Mouse (Mus musculus) midbrain, postnatal 0 days (tissue): ENCODE data around the gene Lbhd1. TPM values are rescaled to one million over a fixed set of nuclear protein-coding genes. Genes with fewer than 3 reads are reported as not detected.

Experiments
- ATAC-seq: fragments of 200-750 bp; cut with Nextera tagmentation; 2 replicates; pipeline ENCODE4 v1.8.0; 2017; ENCODE audit warnings: moderate number of reproducible peaks, mild to moderate bottlenecking, moderate TSS enrichment, moderate library complexity; ENCODE audit not compliant: low FRiP score
- DNase-seq: peaks from one replicate; pipeline ENCODE4 v3.0.0-alpha.2; 2015; ENCODE audit warnings: low spot score
- H3K27ac ChIP-seq: fragments of 300-500 bp; sonication (generic); 2 replicates; pipeline ENCODE4 v1.5.1; 2014; ENCODE audit warnings: low read depth, mild to moderate bottlenecking, low read length, mixed read lengths
- H3K27me3 ChIP-seq: fragments of 300-500 bp; sonication (generic); 2 replicates; pipeline ENCODE4 v1.6.1; 2014; ENCODE audit warnings: low read length, control low read depth, mixed read lengths; ENCODE audit not compliant: insufficient read depth
- H3K36me3 ChIP-seq: fragments of 300-500 bp; sonication (generic); 2 replicates; pipeline ENCODE4 v1.6.1; 2014; ENCODE audit warnings: low read length, control low read depth, mixed read lengths; ENCODE audit not compliant: insufficient read depth
- H3K4me1 ChIP-seq: fragments of 300-500 bp; sonication (generic); 2 replicates; pipeline ENCODE4 v1.6.1; 2014; ENCODE audit warnings: mild to moderate bottlenecking, control low read depth, antibody characterized with exemption, low read length, mixed read lengths; ENCODE audit not compliant: insufficient read depth
- H3K4me2 ChIP-seq: fragments of 300-500 bp; sonication (generic); 2 replicates; pipeline ENCODE4 v1.6.1; 2014; ENCODE audit warnings: low read depth, mild to moderate bottlenecking, low read length, mixed read lengths; ENCODE audit not compliant: poor library complexity, severe bottlenecking
- H3K4me3 ChIP-seq: fragments of 300-500 bp; sonication (generic); 2 replicates; pipeline ENCODE4 v1.5.1; 2014; ENCODE audit warnings: low read depth, mild to moderate bottlenecking, low read length, moderate library complexity
- H3K9ac ChIP-seq: fragments of 300-500 bp; sonication (generic); replicated peaks from 2 replicates; pipeline ENCODE4 v1.6.1; 2014; ENCODE audit warnings: mild to moderate bottlenecking, low read length, moderate library complexity, mixed read lengths; ENCODE audit not compliant: poor library complexity, severe bottlenecking
- H3K9me3 ChIP-seq: fragments of 300-500 bp; sonication (generic); 2 replicates; pipeline ENCODE4 v1.6.1; 2016; ENCODE audit warnings: low read length, control low read depth
- CTCF ChIP-seq: IDR thresholded peaks from 2 replicates; pipeline ENCODE4 v1.5.1; 2016; ENCODE audit warnings: antibody characterized with exemption, mild to moderate bottlenecking
- WGBS: fragments of 180-500 bp; shearing (Covaris S2); extraction: QIAGEN DNeasy Blood & Tissue Kit; methylation state at CpG from one replicate; pipeline ENCODE4 v1.1.7; 2014; 5-methylcytosine and 5-hydroxymethylcytosine counted together
- polyA plus RNA-seq: library from polyadenylated mRNA; unstranded; fragments of >200 nt; fragmentation: Nextera tagmentation; extraction: Ambion mirVana; gene quantifications from 2 replicates; pipeline ENCODE4 v1.2.1, GENCODE M21; 2015
- total RNA-seq: library from RNA; depleted of rRNA; stranded (reverse); fragments of >200 nt; gene quantifications from 2 replicates; pipeline ENCODE4 v1.2.3, GENCODE M21; 2014

Lbhd1 gene
- total and polyA plus RNA-seq, 2 experiments from 2014 or later = 6.6 to 20.6 TPM

GRCm38 (mm10) chr19:8839908-8840791 lies 43.4 kb upstream of the Lbhd1 start:
- Histone ChIP-seq H3K9ac (peak overlapping the region; percentile 87), H3K27ac (peak overlapping the region; percentile 96), H3K27me3 (no peaks in the 10 kb centered on the region), H3K4me2 (peak overlapping the region; percentile 85), H3K4me3 (peak overlapping the region; percentile 68), H3K9me3 (no peaks in the 10 kb centered on the region), H3K4me1 (peaks cover 9% of the 10 kb centered on the region), H3K36me3 (peaks cover 6% of the 10 kb centered on the region; the same call in 1 of the 2 replicates)
- 10% methylated on average over 28 of the region's 29 CpGs for WGBS
- DNase-seq (peak; percentile 76), ATAC-seq (peak; percentile 21)
- TF ChIP-seq CTCF = peak; percentile 6; the same call in 1 of the 2 replicates

GRCm38 (mm10) chr19:8841012-8841411 lies 42.5 kb upstream of the Lbhd1 start:
- no peak for ATAC-seq
- H3K27ac ChIP-seq = no peak overlapping the region
- WGBS = 92% methylated on average over 7 of the region's 7 CpGs

DNA sequence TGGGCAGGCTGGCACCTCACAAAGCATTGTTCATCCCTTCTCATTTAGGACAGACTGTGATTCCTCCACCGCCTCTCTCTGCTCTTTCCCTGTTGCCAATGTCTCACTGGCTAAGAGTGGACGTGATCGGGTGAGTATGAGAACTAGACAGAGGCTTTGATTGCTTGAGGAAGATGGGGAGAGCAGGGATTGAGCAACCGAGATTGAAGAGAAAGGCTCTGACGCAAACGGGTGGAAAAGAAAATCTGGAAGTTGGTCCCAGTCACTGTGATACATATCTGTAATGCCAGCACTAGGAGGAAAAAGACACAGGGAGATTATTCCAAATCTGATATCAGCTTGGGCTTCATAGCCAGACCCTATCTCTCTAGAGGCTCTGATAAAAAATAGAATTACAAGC lies 40.6 kb upstream of the Lbhd1 start:
- WGBS = 87% methylated on average over 6 of the region's 6 CpGs
- no peak overlapping the region for H3K27ac ChIP-seq
- peaks cover 9% of the 10 kb centered on the region for H3K4me1 ChIP-seq
- DNase-seq (no peak), ATAC-seq (no peak)
- no peak overlapping the region for H3K9ac ChIP-seq
- no peaks in the 10 kb centered on the region for H3K9me3 ChIP-seq
- no peaks in the 10 kb centered on the region for H3K27me3 ChIP-seq
- no peak overlapping the region for H3K4me2 ChIP-seq
- no peak for TF ChIP-seq CTCF
- no peak overlapping the region for H3K4me3 ChIP-seq
- peaks cover 31% of the 10 kb centered on the region for H3K36me3 ChIP-seq

More at GRCm38 (mm10) chr19:8841012-8841411, 42.5 kb upstream of the Lbhd1 start:
- no peaks in the 10 kb centered on the region for H3K27me3 ChIP-seq
- peak overlapping the region; percentile 87 for H3K9ac ChIP-seq
- H3K9me3 ChIP-seq = no peaks in the 10 kb centered on the region
- H3K4me2 ChIP-seq = peak overlapping the region; percentile 85
- H3K4me3 ChIP-seq = peak overlapping the region; percentile 68
- DNase-seq = no peak
- H3K36me3 ChIP-seq = peaks cover 12% of the 10 kb centered on the region
- H3K4me1 ChIP-seq = peaks cover 9% of the 10 kb centered on the region
- no peak for TF ChIP-seq CTCF

DNA sequence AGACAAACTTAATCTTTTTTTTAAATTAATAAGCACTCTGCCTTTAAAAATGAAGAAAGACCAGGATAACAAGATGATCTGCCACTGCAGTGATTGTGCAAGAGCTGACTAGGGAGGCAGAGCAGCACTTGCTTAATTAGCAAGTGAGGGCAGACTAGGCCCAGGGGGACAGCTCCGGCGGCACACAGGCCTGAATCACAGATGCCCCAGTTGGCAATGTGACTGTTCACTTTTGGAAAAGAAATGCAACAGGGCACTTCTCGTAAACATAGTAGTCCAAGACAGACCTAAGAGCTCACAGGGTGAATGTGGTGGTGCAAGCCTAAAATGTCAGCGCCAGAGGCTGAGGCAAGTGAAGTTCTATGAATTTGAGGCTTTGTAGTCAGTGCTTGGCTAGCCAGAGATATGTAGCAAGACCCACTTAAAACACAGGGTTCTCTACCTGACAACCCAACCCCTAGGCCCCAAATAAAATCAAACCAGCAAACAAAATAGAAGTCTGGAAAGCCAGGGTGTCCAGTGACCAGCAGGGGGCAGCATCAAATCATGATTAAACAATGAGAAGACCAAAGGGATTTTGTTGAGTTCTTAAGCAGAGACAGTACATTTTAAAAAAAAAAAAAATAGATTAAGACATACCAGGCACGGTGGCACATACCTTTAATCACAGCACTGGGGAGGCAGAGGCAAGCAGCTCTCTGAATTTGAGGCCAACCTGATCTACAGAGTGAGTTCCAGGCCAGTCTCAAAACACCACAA lies 39.0 kb upstream of the Lbhd1 start:
- Histone ChIP-seq H3K9ac (no peak overlapping the region), H3K9me3 (no peaks in the 10 kb centered on the region), H3K27ac (no peak overlapping the region), H3K4me1 (peaks cover 9% of the 10 kb centered on the region), H3K27me3 (no peaks in the 10 kb centered on the region), H3K4me3 (no peak overlapping the region), H3K4me2 (no peak overlapping the region), H3K36me3 (peaks cover 38% of the 10 kb centered on the region)
- 54% methylated on average over 5 of the region's 5 CpGs for WGBS
- ATAC-seq (no peak), DNase-seq (peak; percentile 86)
- peak; percentile 84 for TF ChIP-seq CTCF

GRCm38 (mm10) chr19:8848356-8848755 lies 35.2 kb upstream of the Lbhd1 start:
- H3K36me3 ChIP-seq = peaks cover 32% of the 10 kb centered on the region
- WGBS = 79% methylated on average over 5 of the region's 5 CpGs
- no peak for ATAC-seq

More at GRCm38 (mm10) chr19:8848356-8848755, 35.2 kb upstream of the Lbhd1 start:
- H3K4me1 ChIP-seq = no peaks in the 10 kb centered on the region
- no peaks in the 10 kb centered on the region for H3K27me3 ChIP-seq
- H3K4me2 ChIP-seq = no peak overlapping the region
- no peak for TF ChIP-seq CTCF
- H3K27ac ChIP-seq = no peak overlapping the region
- no peak overlapping the region for H3K4me3 ChIP-seq
- no peaks in the 10 kb centered on the region for H3K9me3 ChIP-seq
- DNase-seq = no peak
- no peak overlapping the region for H3K9ac ChIP-seq
